Mouse (Mus musculus) small intestine, adult 2 months (tissue): ENCODE measurements around the gene Cops2.

Experiments
- CTCF ChIP-seq: fragments of 200-500 bp; IDR thresholded peaks from 2 replicates; pipeline ENCODE4 v1.5.1; 2012; ENCODE audit warnings: low read depth, mild to moderate bottlenecking, control low read depth, inconsistent platforms, low read length, moderate library complexity, mixed read lengths; ENCODE audit not compliant: insufficient replicate concordance, insufficient read length; ENCODE audit errors: extremely low read depth
- POLR2A ChIP-seq: fragments of 200-500 bp; IDR thresholded peaks from 2 replicates; pipeline ENCODE4 v1.6.1; 2012; ENCODE audit warnings: low read depth, mild to moderate bottlenecking, control low read depth, inconsistent platforms, low read length, moderate library complexity

DNA sequence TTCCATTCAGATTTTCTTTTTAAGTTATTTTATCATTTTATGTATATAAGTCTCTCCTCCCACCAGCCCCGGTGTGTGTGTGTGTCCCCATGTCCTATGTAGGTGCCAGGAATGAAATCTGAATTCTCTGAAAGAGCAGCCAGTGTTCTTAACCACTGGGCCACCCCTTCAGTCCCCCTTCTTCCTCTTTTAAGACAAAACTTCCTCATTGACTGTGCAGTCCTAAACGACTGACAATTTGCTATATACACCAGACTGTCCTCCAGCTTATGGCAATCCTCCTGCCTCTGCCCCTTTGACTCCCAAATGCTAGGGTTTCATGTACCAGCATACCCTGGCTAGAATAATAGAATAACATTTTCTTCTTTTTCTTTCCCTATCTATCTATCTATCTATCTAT lies 63.8 kb downstream of the Cops2 start:
- TF ChIP-seq CTCF (no peak), POLR2A (no peak)
